Mouse (Mus musculus) retina, postnatal 1 day (tissue): ENCODE measurements around the gene Pla2g2d.

Experiments used
- DNase-seq: peaks from one replicate; pipeline ENCODE4 v3.0.0-alpha.2; 2012

Pla2g2d gene

DNA sequence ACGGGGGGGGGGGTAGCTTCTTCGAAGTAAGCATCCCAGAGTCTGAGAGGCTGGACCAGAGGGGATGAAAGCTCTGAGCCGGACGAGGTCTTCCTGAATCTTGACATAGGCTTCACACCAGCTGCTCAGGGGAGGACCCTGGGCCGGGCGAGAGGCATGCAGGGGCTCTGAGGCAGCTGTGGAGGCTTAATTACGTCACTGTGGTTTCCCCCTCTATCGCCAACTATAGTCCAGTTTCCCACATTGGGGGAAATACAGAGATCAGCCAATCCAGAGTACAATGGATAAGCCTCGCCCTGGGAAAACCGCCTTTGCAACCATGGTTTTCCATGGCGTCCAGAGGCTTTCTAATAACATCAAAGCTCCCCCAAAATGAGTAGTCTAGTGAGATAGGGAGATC is 51.6 kb downstream of the Pla2g2d start:
- DNase-seq = no peak
